Mouse (Mus musculus): ENCODE results near the gene Dock4. TPM values are rescaled to one million over a fixed set of nuclear protein-coding genes. Genes with fewer than 3 reads are reported as not detected.

The Dock4 gene
- polyA plus RNA-seq, 1 experiment from 2014 or later: 8.5 TPM

DNA sequence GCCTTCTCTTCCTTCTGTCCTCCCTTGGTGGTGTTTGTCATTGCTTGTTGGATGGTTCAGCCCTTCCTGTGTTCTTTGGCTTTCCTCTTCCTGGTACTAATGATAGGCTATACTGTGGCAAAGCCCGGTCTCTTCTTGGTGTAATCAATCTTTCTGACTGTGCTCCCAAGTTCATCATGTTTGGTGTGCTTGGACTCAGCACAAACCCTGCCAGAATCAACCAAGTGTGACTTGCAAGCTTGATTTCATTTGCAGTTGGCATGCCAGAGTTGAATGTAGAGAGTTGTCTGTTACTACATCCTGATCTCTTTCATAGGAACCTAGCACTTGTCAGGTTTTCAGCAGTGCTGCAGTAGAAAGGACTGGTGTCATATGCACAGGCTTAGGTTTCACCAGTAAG is 106.4 kb downstream of the Dock4 start:
- ATAC-seq (ENCODE audit: insufficient number of reproducible peaks, insufficient read depth, low FRiP score, low read depth): no peak
- H3K4me1 ChIP-seq (ENCODE audit: control insufficient read depth in 2 of 2, insufficient read depth in 2 of 2, low read length in 2 of 2): no peaks in the 10 kb centered on the region
- H3K27me3 ChIP-seq (ENCODE audit: control insufficient read depth, insufficient read depth, low read length): no peaks in the 10 kb centered on the region
- no peak overlapping the region for H3K4me3 ChIP-seq (ENCODE audit: control insufficient read depth in 1 of 2, insufficient read depth in 1 of 2, low read depth in 1 of 2, low read length in 2 of 2)
- H3K27ac ChIP-seq (replicated peaks in 1 of 2; ENCODE audit: control insufficient read depth in 1 of 2, insufficient read depth in 1 of 2, low read depth in 2 of 2, low read length in 2 of 2): no peak overlapping the region
- no peak overlapping the region for H3K4me2 ChIP-seq (ENCODE audit: low read length)
- H3K9ac ChIP-seq (ENCODE audit: low read length): no peak overlapping the region
- WGBS: 69% methylated on average over 1 of the region's 1 CpGs
- no peaks in the 10 kb centered on the region for H3K9me3 ChIP-seq (ENCODE audit: control insufficient read depth, low read length)
- H3K36me3 ChIP-seq (ENCODE audit: control insufficient read depth, insufficient read depth, low read length): no peaks in the 10 kb centered on the region

DNA sequence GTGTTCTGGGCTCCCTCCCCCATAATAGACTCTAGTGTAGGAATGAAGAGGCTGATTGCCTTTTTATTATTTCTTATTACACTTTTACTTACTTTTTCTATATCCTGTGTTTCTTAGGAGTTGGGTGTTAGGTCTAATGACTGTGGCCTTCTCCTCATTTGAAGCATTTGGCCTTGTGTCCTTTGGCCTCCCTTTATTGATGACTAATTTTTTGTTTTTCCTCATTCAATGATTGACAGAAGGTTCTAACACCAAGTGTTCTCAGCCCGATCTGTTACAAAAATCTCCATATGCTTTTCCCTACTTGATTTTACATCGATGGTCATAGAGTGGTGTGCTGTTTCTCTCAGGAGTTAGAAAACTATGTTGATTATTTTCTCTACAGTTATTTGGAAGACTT is 108.2 kb downstream of the Dock4 start:
- WGBS: 87% methylated on average over 2 of the region's 2 CpGs
- Histone ChIP-seq H3K9ac (ENCODE audit: low read length) (no peak overlapping the region), H3K9me3 (ENCODE audit: control insufficient read depth, low read length) (no peaks in the 10 kb centered on the region), H3K36me3 (ENCODE audit: control insufficient read depth, insufficient read depth, low read length) (no peaks in the 10 kb centered on the region), H3K4me2 (ENCODE audit: low read length) (no peak overlapping the region), H3K4me1 (ENCODE audit: control insufficient read depth in 2 of 2, insufficient read depth in 2 of 2, low read length in 2 of 2) (0 out of 4 replicates have a peak, but pooled peaks cover 1 to 3% of the 10 kb centered on the region in 2 experiments), H3K27ac (replicated peaks in 1 of 2; ENCODE audit: control insufficient read depth in 1 of 2, insufficient read depth in 1 of 2, low read depth in 2 of 2, low read length in 2 of 2) (no peak overlapping the region), H3K4me3 (ENCODE audit: control insufficient read depth in 1 of 2, insufficient read depth in 1 of 2, low read depth in 1 of 2, low read length in 2 of 2) (no peak overlapping the region), H3K27me3 (ENCODE audit: control insufficient read depth, insufficient read depth, low read length) (no peaks in the 10 kb centered on the region)
- ATAC-seq (ENCODE audit: insufficient number of reproducible peaks, insufficient read depth, low FRiP score, low read depth): no peak

DNA sequence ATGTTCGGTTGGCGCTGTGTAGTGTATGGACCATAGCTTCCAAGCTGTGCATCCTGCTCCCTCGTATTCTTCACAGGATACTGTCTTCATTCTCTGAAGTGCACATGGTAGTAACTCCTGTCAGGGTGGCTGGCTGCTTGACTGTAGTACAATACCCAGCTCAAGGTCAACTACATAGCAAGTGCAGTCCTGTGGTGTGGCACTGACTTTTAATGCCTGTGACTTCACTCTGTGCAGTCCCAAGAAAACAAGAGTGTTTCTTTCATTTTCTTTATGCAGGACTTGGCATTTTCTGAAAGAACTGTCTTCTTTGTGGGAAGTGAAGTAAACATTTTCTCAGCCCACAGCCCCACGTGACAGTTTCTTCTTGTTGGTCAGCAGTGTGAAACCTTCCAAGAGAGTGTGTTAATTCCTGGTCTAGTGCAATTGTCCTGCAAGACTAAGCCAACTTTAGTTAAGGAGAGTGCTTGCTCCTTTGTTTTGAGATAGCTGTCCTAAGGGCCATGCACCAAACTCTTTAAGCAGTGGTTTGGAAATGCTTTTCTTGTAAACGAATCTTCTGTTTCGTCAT is 109.3 kb downstream of the Dock4 start:
- no peaks in the 10 kb centered on the region for H3K36me3 ChIP-seq (ENCODE audit: control insufficient read depth, insufficient read depth, low read length)
- no peak for ATAC-seq (ENCODE audit: insufficient number of reproducible peaks, insufficient read depth, low FRiP score, low read depth)
- WGBS: 83% methylated on average over 6 of the region's 6 CpGs
- H3K4me2 ChIP-seq (ENCODE audit: low read length): no peak overlapping the region
- H3K9ac ChIP-seq (ENCODE audit: low read length): no peak overlapping the region
- H3K9me3 ChIP-seq (ENCODE audit: control insufficient read depth, low read length): no peaks in the 10 kb centered on the region
- H3K4me1 ChIP-seq (ENCODE audit: control insufficient read depth in 2 of 2, insufficient read depth in 2 of 2, low read length in 2 of 2): 0 out of 4 replicates have a peak, but pooled peaks cover 3 to 4% of the 10 kb centered on the region in 2 experiments
- no peaks in the 10 kb centered on the region for H3K27me3 ChIP-seq (ENCODE audit: control insufficient read depth, insufficient read depth, low read length)
- no peak overlapping the region for H3K4me3 ChIP-seq (ENCODE audit: control insufficient read depth in 1 of 2, insufficient read depth in 1 of 2, low read depth in 1 of 2, low read length in 2 of 2)
- H3K27ac ChIP-seq (replicated peaks in 1 of 2; ENCODE audit: control insufficient read depth in 1 of 2, insufficient read depth in 1 of 2, low read depth in 2 of 2, low read length in 2 of 2): no peak overlapping the region

DNA sequence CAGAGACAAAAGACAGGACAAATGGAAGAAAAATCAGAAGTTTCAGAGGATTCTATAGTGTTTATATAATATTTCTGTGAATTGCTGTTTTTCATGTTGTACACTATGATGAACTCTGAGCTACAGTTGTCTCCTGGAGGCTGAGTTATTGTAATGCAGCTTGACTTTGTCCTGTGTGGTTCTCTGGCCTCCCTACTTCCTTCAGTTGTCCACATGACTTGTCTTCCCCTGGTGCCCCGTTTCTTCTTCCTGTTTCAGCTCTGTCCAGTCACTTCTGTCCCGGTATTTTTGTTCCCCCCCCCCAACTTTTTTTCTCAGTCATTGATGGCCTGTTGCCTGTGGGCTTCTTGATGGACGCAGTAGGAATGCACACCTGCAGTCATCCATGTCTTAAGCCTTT is 112.8 kb downstream of the Dock4 start:
- no peaks in the 10 kb centered on the region for H3K9me3 ChIP-seq (ENCODE audit: control insufficient read depth, low read length)
- H3K4me3 ChIP-seq (ENCODE audit: control insufficient read depth in 1 of 2, insufficient read depth in 1 of 2, low read depth in 1 of 2, low read length in 2 of 2): no peak overlapping the region
- H3K4me1 ChIP-seq (ENCODE audit: control insufficient read depth in 2 of 2, insufficient read depth in 2 of 2, low read length in 2 of 2): 0 out of 4 replicates have a peak, but pooled peaks cover 3 to 4% of the 10 kb centered on the region in 2 experiments
- ATAC-seq (ENCODE audit: insufficient number of reproducible peaks, insufficient read depth, low FRiP score, low read depth): no peak
- peak overlapping the region; percentile 40 to 55 for H3K27ac ChIP-seq (replicated peaks in 1 of 2; ENCODE audit: control insufficient read depth in 1 of 2, insufficient read depth in 1 of 2, low read depth in 2 of 2, low read length in 2 of 2)
- no peak overlapping the region for H3K9ac ChIP-seq (ENCODE audit: low read length)
- no peaks in the 10 kb centered on the region for H3K27me3 ChIP-seq (ENCODE audit: control insufficient read depth, insufficient read depth, low read length)
- H3K36me3 ChIP-seq (ENCODE audit: control insufficient read depth, insufficient read depth, low read length): no peaks in the 10 kb centered on the region
- H3K4me2 ChIP-seq (ENCODE audit: low read length): peak overlapping the region; percentile 27; the same call in 1 of the 2 replicates
- WGBS: 57% methylated on average over 3 of the region's 3 CpGs

DNA sequence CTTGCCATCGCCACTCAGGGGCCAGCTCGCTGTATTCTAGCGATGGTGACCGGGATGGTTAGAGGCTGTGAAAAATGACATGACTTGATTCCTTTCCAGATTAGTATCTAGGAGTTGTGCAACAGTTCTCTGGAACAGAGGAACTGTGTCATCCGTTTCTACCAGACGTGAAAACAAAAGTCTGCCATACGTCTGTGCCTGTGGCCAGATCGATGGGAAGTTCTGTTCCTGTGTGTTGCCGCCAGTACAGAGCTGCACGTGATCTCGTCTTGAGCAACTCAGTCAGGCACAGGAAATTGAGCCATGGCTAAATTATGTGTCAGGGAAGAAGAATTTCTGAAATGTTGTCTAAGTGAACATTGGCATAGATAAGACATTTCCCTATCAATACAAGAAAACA is 113.4 kb downstream of the Dock4 start:
- H3K9me3 ChIP-seq (ENCODE audit: control insufficient read depth, low read length): no peaks in the 10 kb centered on the region
- H3K4me1 ChIP-seq (ENCODE audit: control insufficient read depth in 2 of 2, insufficient read depth in 2 of 2, low read length in 2 of 2): 0 out of 4 replicates have a peak, but pooled peaks cover 3 to 4% of the 10 kb centered on the region in 2 experiments
- no peaks in the 10 kb centered on the region for H3K27me3 ChIP-seq (ENCODE audit: control insufficient read depth, insufficient read depth, low read length)
- H3K9ac ChIP-seq (ENCODE audit: low read length): no peak overlapping the region
- WGBS: 64% methylated on average over 11 of the region's 11 CpGs
- peak overlapping the region; percentile 27; the same call in 1 of the 2 replicates for H3K4me2 ChIP-seq (ENCODE audit: low read length)
- no peaks in the 10 kb centered on the region for H3K36me3 ChIP-seq (ENCODE audit: control insufficient read depth, insufficient read depth, low read length)
- ATAC-seq (ENCODE audit: insufficient number of reproducible peaks, insufficient read depth, low FRiP score, low read depth): peak; percentile 50; the same call in 1 of the 2 replicates
- peak overlapping the region; percentile 40 to 55 for H3K27ac ChIP-seq (replicated peaks in 1 of 2; ENCODE audit: control insufficient read depth in 1 of 2, insufficient read depth in 1 of 2, low read depth in 2 of 2, low read length in 2 of 2)
- H3K4me3 ChIP-seq (ENCODE audit: control insufficient read depth in 1 of 2, insufficient read depth in 1 of 2, low read depth in 1 of 2, low read length in 2 of 2): no peak overlapping the region

DNA sequence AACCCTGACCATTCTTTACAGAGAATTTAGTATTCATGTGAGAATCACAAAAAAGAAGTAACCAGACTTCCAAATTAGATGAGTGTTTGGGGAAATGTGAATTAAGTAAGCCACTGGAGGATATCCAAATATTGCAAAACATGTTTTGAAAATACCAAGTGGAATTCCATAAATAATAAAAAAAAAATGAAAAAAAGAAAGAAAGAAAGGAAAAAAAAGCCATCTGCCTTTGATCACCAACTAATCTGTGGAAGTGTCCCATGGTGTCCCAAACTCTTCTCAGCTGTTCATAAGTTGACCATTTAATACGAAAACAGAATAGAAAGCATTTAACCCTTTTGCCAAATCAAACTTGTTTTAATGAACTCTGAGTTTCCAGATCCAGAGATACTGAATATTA is 118.0 kb downstream of the Dock4 start:
- H3K9ac ChIP-seq (ENCODE audit: low read length): no peak overlapping the region

DNA sequence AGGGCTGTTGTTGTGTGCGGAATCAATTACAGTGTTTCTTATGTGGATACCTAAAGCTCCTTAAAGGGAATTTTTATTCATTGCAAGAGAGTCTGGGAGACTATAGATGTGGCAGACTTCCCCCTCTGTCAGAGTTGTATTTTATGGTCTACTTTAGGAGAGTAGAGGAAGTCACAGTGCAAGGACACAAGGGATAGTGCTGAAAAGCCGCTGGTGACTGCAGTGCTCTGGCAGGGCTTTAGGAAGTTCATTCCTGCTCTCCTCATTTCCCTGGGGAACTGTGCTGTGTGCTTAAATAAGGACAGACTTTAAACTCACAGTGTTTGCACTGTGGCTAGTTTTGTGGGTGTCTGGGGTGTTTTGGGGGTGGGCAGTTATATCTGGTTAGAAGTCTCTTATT is 118.5 kb downstream of the Dock4 start:
- Histone ChIP-seq H3K4me1 (ENCODE audit: control insufficient read depth in 2 of 2, insufficient read depth in 2 of 2, low read length in 2 of 2) (peaks cover 1 to 2% of the 10 kb centered on the region in 2 experiments; a peak in 1 of 4 replicates), H3K9me3 (ENCODE audit: control insufficient read depth, low read length) (no peaks in the 10 kb centered on the region), H3K4me2 (ENCODE audit: low read length) (no peak overlapping the region), H3K9ac (ENCODE audit: low read length) (no peak overlapping the region), H3K27ac (replicated peaks in 1 of 2; ENCODE audit: control insufficient read depth in 1 of 2, insufficient read depth in 1 of 2, low read depth in 2 of 2, low read length in 2 of 2) (no peak overlapping the region), H3K4me3 (ENCODE audit: control insufficient read depth in 1 of 2, insufficient read depth in 1 of 2, low read depth in 1 of 2, low read length in 2 of 2) (no peak overlapping the region), H3K36me3 (ENCODE audit: control insufficient read depth, insufficient read depth, low read length) (no peaks in the 10 kb centered on the region), H3K27me3 (ENCODE audit: control insufficient read depth, insufficient read depth, low read length) (no peaks in the 10 kb centered on the region)
- no peak for ATAC-seq (ENCODE audit: insufficient number of reproducible peaks, insufficient read depth, low FRiP score, low read depth)
- WGBS: 53% methylated on average over 2 of the region's 2 CpGs

More for the DNA sequence above, 118.0 kb downstream of the Dock4 start:
- Histone ChIP-seq H3K36me3 (ENCODE audit: control insufficient read depth, insufficient read depth, low read length) (no peaks in the 10 kb centered on the region), H3K9me3 (ENCODE audit: control insufficient read depth, low read length) (no peaks in the 10 kb centered on the region), H3K27me3 (ENCODE audit: control insufficient read depth, insufficient read depth, low read length) (no peaks in the 10 kb centered on the region), H3K4me1 (ENCODE audit: control insufficient read depth in 2 of 2, insufficient read depth in 2 of 2, low read length in 2 of 2) (0 out of 4 replicates have a peak, but pooled peaks cover 4 to 5% of the 10 kb centered on the region in 2 experiments), H3K27ac (replicated peaks in 1 of 2; ENCODE audit: control insufficient read depth in 1 of 2, insufficient read depth in 1 of 2, low read depth in 2 of 2, low read length in 2 of 2) (no peak overlapping the region), H3K4me3 (ENCODE audit: control insufficient read depth in 1 of 2, insufficient read depth in 1 of 2, low read depth in 1 of 2, low read length in 2 of 2) (no peak overlapping the region), H3K4me2 (ENCODE audit: low read length) (no peak overlapping the region)
- no peak for ATAC-seq (ENCODE audit: insufficient number of reproducible peaks, insufficient read depth, low FRiP score, low read depth)
- 68% methylated on average over 1 of the region's 1 CpGs for WGBS
